Mouse (Mus musculus): Measurements from ENCODE around the gene Commd3. TPM values are rescaled to one million over a fixed set of nuclear protein-coding genes. Genes with fewer than 3 reads are reported as not detected.

The Commd3 gene
- polyA plus RNA-seq, 1 experiment from 2014 or later, result 223 TPM

DNA sequence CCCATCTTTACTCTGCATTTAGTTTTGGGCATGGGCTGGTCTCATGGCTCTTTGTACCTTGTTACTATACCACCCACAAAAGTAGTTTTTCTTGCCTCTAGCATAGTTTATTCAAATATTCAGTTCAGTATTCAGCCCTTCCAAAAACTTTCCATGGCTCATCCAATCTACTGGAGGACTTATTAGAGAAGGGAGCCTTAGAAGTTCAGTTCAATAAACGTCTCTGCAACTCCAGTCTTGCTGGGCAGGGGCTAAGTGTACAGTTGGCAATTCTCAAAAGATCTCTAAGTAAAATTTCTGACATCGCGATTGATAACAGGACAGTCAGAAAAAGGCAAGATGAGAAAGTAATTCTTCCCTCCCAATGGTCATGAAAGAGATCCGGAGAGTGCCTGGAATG lies 8.3 kb downstream of the Commd3 start:
- WGBS, result 1% methylated on average over 4 of the region's 4 CpGs

DNA sequence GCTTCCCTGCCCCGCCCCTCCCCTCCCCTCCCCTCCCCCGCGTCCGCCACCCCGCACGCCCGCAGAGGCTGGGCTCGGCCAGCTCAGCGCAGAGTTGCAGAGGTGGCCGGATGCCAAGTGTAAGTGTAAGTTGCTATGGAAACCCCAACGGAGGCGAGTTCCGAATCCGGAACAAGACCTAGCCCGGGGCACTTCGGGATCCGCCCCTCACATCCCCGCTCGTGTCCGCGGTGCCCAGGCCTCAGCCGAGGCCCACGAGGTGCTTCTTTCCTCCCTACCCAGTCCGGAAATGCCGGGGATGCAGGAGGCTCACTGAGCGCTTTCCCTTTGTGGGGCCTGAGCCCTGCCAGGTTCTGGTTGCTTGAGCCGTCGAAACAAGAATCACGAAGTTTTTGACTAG lies 8.8 kb downstream of the Commd3 start:
- no peak for ATAC-seq (ENCODE audit: insufficient number of reproducible peaks, insufficient read depth, low FRiP score, low read depth)
- Histone ChIP-seq H3K27ac (ENCODE audit: low read length) (no peak overlapping the region), H3K9ac (replicated peaks; ENCODE audit: low read depth, low read length) (no peak overlapping the region), H3K4me2 (replicated peaks; ENCODE audit: low read depth, low read length) (peak overlapping the region; percentile 88), H3K36me3 (ENCODE audit: control insufficient read depth, insufficient read depth, low read length) (peaks cover 9% of the 10 kb centered on the region; the same call in 1 of the 2 replicates), H3K9me3 (ENCODE audit: control insufficient read depth, low read depth, low read length) (no peaks in the 10 kb centered on the region), H3K4me3 (ENCODE audit: low read depth, low read length) (peak overlapping the region; percentile 34), H3K27me3 (ENCODE audit: control insufficient read depth, insufficient read depth, low read length) (no peaks in the 10 kb centered on the region), H3K4me1 (ENCODE audit: control insufficient read depth, insufficient read depth, low read length) (peaks cover 13% of the 10 kb centered on the region; the same call in 1 of the 2 replicates)
- 4% methylated on average over 29 of the region's 29 CpGs for WGBS

More for the DNA sequence above, 8.3 kb downstream of the Commd3 start:
- Histone ChIP-seq H3K9me3 (ENCODE audit: control insufficient read depth, low read depth, low read length) (no peaks in the 10 kb centered on the region), H3K4me1 (ENCODE audit: control insufficient read depth, insufficient read depth, low read length) (peaks cover 13% of the 10 kb centered on the region; the same call in 1 of the 2 replicates), H3K9ac (replicated peaks; ENCODE audit: low read depth, low read length) (no peak overlapping the region), H3K27me3 (ENCODE audit: control insufficient read depth, insufficient read depth, low read length) (no peaks in the 10 kb centered on the region), H3K4me2 (replicated peaks; ENCODE audit: low read depth, low read length) (peak overlapping the region; percentile 88), H3K27ac (ENCODE audit: low read length) (no peak overlapping the region), H3K36me3 (ENCODE audit: control insufficient read depth, insufficient read depth, low read length) (peaks cover 9% of the 10 kb centered on the region; the same call in 1 of the 2 replicates), H3K4me3 (ENCODE audit: low read depth, low read length) (peak overlapping the region; percentile 34)
- no peak for ATAC-seq (ENCODE audit: insufficient number of reproducible peaks, insufficient read depth, low FRiP score, low read depth)

DNA sequence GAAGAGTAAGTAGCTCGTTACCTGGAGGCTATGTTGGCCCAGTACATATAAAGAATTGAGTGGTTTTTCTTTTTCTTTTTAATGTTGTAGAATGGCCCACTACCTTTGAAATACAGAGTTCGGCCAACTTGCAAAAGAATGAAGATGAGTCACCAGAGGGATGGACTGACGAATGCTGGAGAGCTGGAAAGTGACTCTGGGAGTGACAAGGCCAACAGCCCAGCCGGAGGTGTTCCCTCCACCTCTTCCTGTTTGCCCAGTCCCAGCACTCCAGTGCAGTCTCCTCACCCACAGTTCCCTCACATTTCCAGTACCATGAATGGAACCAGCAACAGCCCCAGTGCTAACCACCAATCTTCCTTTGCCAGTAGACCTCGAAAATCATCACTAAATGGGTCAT lies 11.9 kb downstream of the Commd3 start:
- Histone ChIP-seq H3K4me3 (ENCODE audit: low read depth, low read length) (no peak overlapping the region), H3K9ac (replicated peaks; ENCODE audit: low read depth, low read length) (no peak overlapping the region), H3K27me3 (ENCODE audit: control insufficient read depth, insufficient read depth, low read length) (peaks cover 11% of the 10 kb centered on the region), H3K27ac (ENCODE audit: low read length) (no peak overlapping the region), H3K4me2 (replicated peaks; ENCODE audit: low read depth, low read length) (no peak overlapping the region), H3K9me3 (ENCODE audit: control insufficient read depth, low read depth, low read length) (no peaks in the 10 kb centered on the region), H3K36me3 (ENCODE audit: control insufficient read depth, insufficient read depth, low read length) (peaks cover 9% of the 10 kb centered on the region; the same call in 1 of the 2 replicates), H3K4me1 (ENCODE audit: control insufficient read depth, insufficient read depth, low read length) (peaks cover 15% of the 10 kb centered on the region; the same call in 1 of the 2 replicates)
- 75% methylated on average over 5 of the region's 5 CpGs for WGBS
- no peak for ATAC-seq (ENCODE audit: insufficient number of reproducible peaks, insufficient read depth, low FRiP score, low read depth)

DNA sequence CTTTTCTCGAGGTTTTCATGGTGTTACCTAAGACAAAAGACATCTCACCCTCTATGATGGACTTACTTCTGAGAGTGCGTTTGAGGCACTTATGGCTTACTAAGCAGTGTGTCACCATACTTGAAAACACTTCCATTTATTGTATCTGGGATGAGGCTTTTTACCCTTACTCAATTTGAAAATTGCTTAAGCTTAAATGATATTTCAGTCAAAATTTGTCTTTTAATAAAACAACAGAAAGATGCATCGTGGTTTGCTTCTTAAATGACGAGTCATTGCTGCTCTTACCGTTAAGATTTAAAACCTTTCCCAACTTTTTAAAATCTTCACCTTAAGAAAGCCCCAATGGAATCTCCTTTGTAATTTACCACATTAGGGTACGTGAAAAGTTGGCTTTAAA lies 14.2 kb downstream of the Commd3 start:
- H3K27me3 ChIP-seq (ENCODE audit: control insufficient read depth, insufficient read depth, low read length), result peaks cover 16% of the 10 kb centered on the region
- H3K9me3 ChIP-seq (ENCODE audit: control insufficient read depth, low read depth, low read length), result no peaks in the 10 kb centered on the region
- H3K36me3 ChIP-seq (ENCODE audit: control insufficient read depth, insufficient read depth, low read length), result peaks cover 9% of the 10 kb centered on the region; the same call in 1 of the 2 replicates
- no peak overlapping the region for H3K4me2 ChIP-seq (replicated peaks; ENCODE audit: low read depth, low read length)
- ATAC-seq (ENCODE audit: insufficient number of reproducible peaks, insufficient read depth, low FRiP score, low read depth), result no peak
- no peak overlapping the region for H3K4me3 ChIP-seq (ENCODE audit: low read depth, low read length)
- no peak overlapping the region for H3K9ac ChIP-seq (replicated peaks; ENCODE audit: low read depth, low read length)
- peaks cover 19% of the 10 kb centered on the region; the same call in 1 of the 2 replicates for H3K4me1 ChIP-seq (ENCODE audit: control insufficient read depth, insufficient read depth, low read length)
- WGBS, result 62% methylated on average over 6 of the region's 6 CpGs
- no peak overlapping the region for H3K27ac ChIP-seq (ENCODE audit: low read length)

DNA sequence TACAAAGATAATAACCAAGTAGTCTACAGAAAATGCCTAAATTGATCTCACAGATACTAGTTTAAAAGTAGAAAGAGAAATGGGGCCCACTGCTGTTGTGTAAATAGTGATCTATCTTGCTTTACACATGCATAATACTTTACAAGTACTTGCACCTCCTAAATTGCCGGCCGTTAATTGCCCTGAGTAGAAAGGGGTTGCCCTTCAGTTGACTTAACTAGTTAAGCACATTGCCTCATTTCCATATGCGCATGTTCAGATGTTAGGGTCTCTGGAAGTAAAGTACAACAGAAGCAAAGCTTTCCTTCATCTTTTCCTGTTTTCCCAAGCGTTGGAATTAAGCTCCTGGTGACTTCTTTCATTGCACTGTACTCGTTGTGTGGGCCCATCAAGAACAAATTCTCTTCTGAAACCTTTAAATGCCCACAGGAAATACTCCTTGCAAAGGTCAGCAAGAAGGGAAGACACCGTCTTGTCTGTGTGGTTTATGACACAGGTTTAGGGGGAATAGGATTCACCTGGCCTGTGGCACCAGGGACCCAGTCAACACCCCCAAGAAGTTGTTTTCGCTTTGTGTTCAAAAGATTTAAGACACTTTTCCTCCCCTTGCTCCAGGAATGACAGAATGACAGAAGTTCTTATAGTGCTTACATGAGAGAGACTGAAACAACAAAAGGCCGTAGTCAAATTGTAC lies 14.8 kb downstream of the Commd3 start:
- no peaks in the 10 kb centered on the region for H3K9me3 ChIP-seq (ENCODE audit: control insufficient read depth, low read depth, low read length)
- H3K9ac ChIP-seq (replicated peaks; ENCODE audit: low read depth, low read length), result no peak overlapping the region
- H3K27me3 ChIP-seq (ENCODE audit: control insufficient read depth, insufficient read depth, low read length), result peaks cover 18% of the 10 kb centered on the region
- no peak overlapping the region for H3K4me2 ChIP-seq (replicated peaks; ENCODE audit: low read depth, low read length)
- no peak overlapping the region for H3K4me3 ChIP-seq (ENCODE audit: low read depth, low read length)
- H3K4me1 ChIP-seq (ENCODE audit: control insufficient read depth, insufficient read depth, low read length), result peaks cover 19% of the 10 kb centered on the region; the same call in 1 of the 2 replicates
- peaks cover 9% of the 10 kb centered on the region; the same call in 1 of the 2 replicates for H3K36me3 ChIP-seq (ENCODE audit: control insufficient read depth, insufficient read depth, low read length)
- ATAC-seq (ENCODE audit: insufficient number of reproducible peaks, insufficient read depth, low FRiP score, low read depth), result no peak
- WGBS, result 48% methylated on average over 8 of the region's 8 CpGs
- H3K27ac ChIP-seq (ENCODE audit: low read length), result no peak overlapping the region

DNA sequence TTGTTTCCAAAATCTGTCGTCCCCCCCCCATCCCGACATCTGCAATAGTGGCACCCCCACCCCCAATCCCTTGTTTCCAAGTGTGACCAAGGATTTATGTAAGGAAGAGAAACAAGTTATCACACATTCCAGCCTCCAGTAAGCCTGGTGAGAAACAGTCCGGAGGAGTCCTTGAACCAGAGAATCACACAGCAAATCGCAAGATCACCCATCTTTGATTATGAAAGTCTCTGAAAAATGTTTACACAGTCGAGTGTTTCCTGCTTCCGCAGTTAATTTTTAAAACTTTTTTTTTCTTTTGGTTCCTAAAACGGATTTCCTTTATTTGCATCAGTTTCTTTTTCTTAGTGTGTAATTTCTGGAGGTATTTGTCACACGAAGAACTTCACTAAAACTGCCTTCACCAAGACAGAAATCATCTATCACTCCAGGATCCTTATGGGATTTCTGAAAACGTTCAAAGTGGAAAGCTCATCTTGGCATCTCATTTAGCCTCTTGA lies 15.5 kb downstream of the Commd3 start:
- no peak for ATAC-seq (ENCODE audit: insufficient number of reproducible peaks, insufficient read depth, low FRiP score, low read depth)
- peaks cover 19% of the 10 kb centered on the region; the same call in 1 of the 2 replicates for H3K4me1 ChIP-seq (ENCODE audit: control insufficient read depth, insufficient read depth, low read length)

DNA sequence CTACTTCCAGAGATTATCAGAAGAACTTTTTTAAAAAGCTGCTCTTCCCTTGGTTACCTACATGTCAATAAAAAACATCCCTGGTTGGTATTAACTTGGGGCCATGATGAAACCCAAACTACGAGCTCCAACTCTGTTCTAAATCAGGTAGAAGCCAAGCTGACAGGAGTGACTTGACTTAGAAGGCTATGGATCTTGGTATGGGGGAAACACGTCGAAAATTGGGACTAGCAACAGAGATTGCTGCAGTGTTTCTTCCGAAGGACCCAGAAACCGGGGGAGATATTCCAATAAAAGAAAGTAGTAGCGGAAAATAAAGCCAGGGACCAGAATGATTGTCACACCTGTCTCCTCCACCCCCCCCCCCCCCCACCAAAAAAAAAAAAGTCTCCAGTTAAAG lies 16.1 kb downstream of the Commd3 start:
- H3K4me2 ChIP-seq (replicated peaks; ENCODE audit: low read depth, low read length), result peak overlapping the region; percentile 80
- no peak overlapping the region for H3K9ac ChIP-seq (replicated peaks; ENCODE audit: low read depth, low read length)
- no peak for ATAC-seq (ENCODE audit: insufficient number of reproducible peaks, insufficient read depth, low FRiP score, low read depth)
- H3K9me3 ChIP-seq (ENCODE audit: control insufficient read depth, low read depth, low read length), result no peaks in the 10 kb centered on the region
- H3K36me3 ChIP-seq (ENCODE audit: control insufficient read depth, insufficient read depth, low read length), result peaks cover 7% of the 10 kb centered on the region; the same call in 1 of the 2 replicates
- peak overlapping the region; percentile 42 for H3K4me3 ChIP-seq (ENCODE audit: low read depth, low read length)
- H3K4me1 ChIP-seq (ENCODE audit: control insufficient read depth, insufficient read depth, low read length), result peaks cover 19% of the 10 kb centered on the region; the same call in 1 of the 2 replicates
- WGBS, result 9% methylated on average over 6 of the region's 6 CpGs
- H3K27me3 ChIP-seq (ENCODE audit: control insufficient read depth, insufficient read depth, low read length), result peaks cover 21% of the 10 kb centered on the region
- no peak overlapping the region for H3K27ac ChIP-seq (ENCODE audit: low read length)

More for the DNA sequence above, 15.5 kb downstream of the Commd3 start:
- H3K36me3 ChIP-seq (ENCODE audit: control insufficient read depth, insufficient read depth, low read length), result peaks cover 7% of the 10 kb centered on the region; the same call in 1 of the 2 replicates
- H3K9me3 ChIP-seq (ENCODE audit: control insufficient read depth, low read depth, low read length), result no peaks in the 10 kb centered on the region
- peaks cover 21% of the 10 kb centered on the region for H3K27me3 ChIP-seq (ENCODE audit: control insufficient read depth, insufficient read depth, low read length)
- H3K4me3 ChIP-seq (ENCODE audit: low read depth, low read length), result no peak overlapping the region
- no peak overlapping the region for H3K4me2 ChIP-seq (replicated peaks; ENCODE audit: low read depth, low read length)
- H3K27ac ChIP-seq (ENCODE audit: low read length), result no peak overlapping the region
- H3K9ac ChIP-seq (replicated peaks; ENCODE audit: low read depth, low read length), result no peak overlapping the region
- 10% methylated on average over 9 of the region's 9 CpGs for WGBS

DNA sequence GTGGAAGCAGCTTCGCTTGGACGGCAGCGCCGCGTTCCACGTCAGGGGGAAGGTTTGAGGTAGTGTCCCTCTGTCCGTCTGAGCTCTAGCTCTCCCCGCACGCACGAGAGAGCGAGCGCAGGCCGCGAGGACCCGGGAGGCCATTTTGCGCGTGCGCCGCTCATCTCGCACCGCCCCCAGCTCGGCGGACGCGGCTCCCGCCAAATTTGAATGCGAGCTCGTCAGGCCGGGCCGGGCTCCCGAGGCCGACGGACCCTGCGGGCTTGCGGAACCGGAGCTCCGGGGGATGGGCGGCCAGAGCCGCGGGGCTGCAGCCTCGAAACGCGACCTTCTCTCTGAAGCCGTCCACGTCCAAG lies 16.5 kb downstream of the Commd3 start:
- H3K4me2 ChIP-seq (replicated peaks; ENCODE audit: low read depth, low read length), result peak overlapping the region; percentile 80
- H3K27me3 ChIP-seq (ENCODE audit: control insufficient read depth, insufficient read depth, low read length), result peaks cover 21% of the 10 kb centered on the region
- no peaks in the 10 kb centered on the region for H3K9me3 ChIP-seq (ENCODE audit: control insufficient read depth, low read depth, low read length)
- no peak overlapping the region for H3K27ac ChIP-seq (ENCODE audit: low read length)
- ATAC-seq (ENCODE audit: insufficient number of reproducible peaks, insufficient read depth, low FRiP score, low read depth), result peak; percentile 35; the same call in 1 of the 2 replicates
- H3K4me1 ChIP-seq (ENCODE audit: control insufficient read depth, insufficient read depth, low read length), result peaks cover 19% of the 10 kb centered on the region; the same call in 1 of the 2 replicates
- peak overlapping the region; percentile 42 for H3K4me3 ChIP-seq (ENCODE audit: low read depth, low read length)
- under 1% methylated on average over 45 of the region's 45 CpGs for WGBS
- peaks cover 7% of the 10 kb centered on the region; the same call in 1 of the 2 replicates for H3K36me3 ChIP-seq (ENCODE audit: control insufficient read depth, insufficient read depth, low read length)
- H3K9ac ChIP-seq (replicated peaks; ENCODE audit: low read depth, low read length), result no peak overlapping the region

All from stomach, embryonic 14.5 days (tissue).